Mouse (Mus musculus) heart, adult 2 months (tissue): ENCODE measurements around the gene Snx9.

Source experiments
- CTCF ChIP-seq: fragments of 200-600 bp; IDR thresholded peaks from 2 replicates; pipeline ENCODE4 v1.8.1; 2022; ENCODE audit warnings: antibody characterized with exemption, mild to moderate bottlenecking, moderate library complexity
- POLR2A ChIP-seq: fragments of 200-500 bp; IDR thresholded peaks from 2 replicates; pipeline ENCODE4 v1.6.1; 2011; ENCODE audit warnings: mild to moderate bottlenecking, low read depth, low read length, control low read depth; ENCODE audit not compliant: insufficient read depth

GRCm38 (mm10) chr17:5943053-5943452, 101.9 kb downstream of the Snx9 start:
- TF ChIP-seq POLR2A (no peak), CTCF (no peak)
